Mouse (Mus musculus): ENCODE data around the gene Por.

GRCm38 (mm10) chr5:135782901-135783300 is 113.1 kb downstream of the Por start:
- TF ChIP-seq CTCF (IDR thresholded peaks at IDR 0.05; ENCODE audit: low read depth, low read length) (no peak), GATA1 (IDR thresholded peaks at IDR 0.05; ENCODE audit: borderline replicate concordance, low read length) (no peak), TAL1 (conservative IDR thresholded peaks at IDR 0.05; ENCODE audit: low read depth, low read length) (no peak)

All from G1E (cell line).